Mouse (Mus musculus): Measurements from ENCODE around the gene Cmpk1. TPM values are rescaled to one million over a fixed set of nuclear protein-coding genes. Genes with fewer than 3 reads are reported as not detected.

Gene Cmpk1
- polyA plus RNA-seq, 1 experiment from 2014 or later: 44.6 TPM

- no peaks in the 10 kb centered on the region for H3K4me1 ChIP-seq (ENCODE audit: control insufficient read depth, low read depth, low read length)
- no peaks in the 10 kb centered on the region for H3K27me3 ChIP-seq (ENCODE audit: control insufficient read depth, insufficient read depth, low read depth, low read length)
- no peaks in the 10 kb centered on the region for H3K9me3 ChIP-seq (replicated peaks; ENCODE audit: control insufficient read depth, low read length)
- H3K27ac ChIP-seq (ENCODE audit: low read length): no peak overlapping the region
- H3K4me2 ChIP-seq (ENCODE audit: low read depth, low read length): no peak overlapping the region
- no peak for ATAC-seq (ENCODE audit: low read depth)
- H3K36me3 ChIP-seq (ENCODE audit: control insufficient read depth, insufficient read depth): no peaks in the 10 kb centered on the region
- 52% methylated on average over 3 of the region's 3 CpGs for WGBS (ENCODE audit: insufficient replicate concordance)
- H3K9ac ChIP-seq (ENCODE audit: low read depth, low read length): no peak overlapping the region
- H3K4me3 ChIP-seq (ENCODE audit: low read depth, low read length): no peak overlapping the region
Observed at GRCm38 (mm10) chr4:114938248-114938647, 48.8 kb downstream of the Cmpk1 start.

DNA sequence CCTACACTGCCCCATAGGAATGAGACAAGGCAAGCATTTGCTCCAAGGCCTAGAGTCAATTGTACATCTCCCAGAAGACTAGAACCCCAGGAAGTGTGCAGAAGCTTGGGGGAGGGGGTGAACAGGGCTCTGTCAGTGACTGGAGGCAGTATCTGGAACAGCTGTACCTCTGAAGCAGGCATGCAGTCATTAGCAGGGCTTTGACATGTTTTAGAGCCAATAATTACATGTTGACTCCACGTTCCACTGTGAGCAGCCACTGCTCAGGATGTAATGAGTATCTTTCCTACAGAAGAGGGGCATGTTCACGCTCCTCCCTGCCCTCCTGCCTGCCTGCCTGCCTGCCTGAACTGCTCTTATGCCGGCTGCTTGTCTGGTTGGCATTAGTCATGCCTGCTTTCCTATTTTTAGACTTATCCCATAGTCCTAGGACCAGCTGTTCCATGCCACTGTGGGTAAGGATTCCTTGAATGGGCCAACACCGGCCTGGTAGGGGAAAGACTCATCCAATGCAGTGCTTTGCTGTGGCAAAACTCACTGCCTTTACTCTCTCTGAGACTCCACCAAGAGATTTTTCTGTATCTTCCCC lies 49.5 kb downstream of the Cmpk1 start:
- no peak overlapping the region for H3K9ac ChIP-seq (ENCODE audit: low read depth, low read length)
- H3K36me3 ChIP-seq (ENCODE audit: control insufficient read depth, insufficient read depth): no peaks in the 10 kb centered on the region
- no peak overlapping the region for H3K27ac ChIP-seq (ENCODE audit: low read length)
- no peaks in the 10 kb centered on the region for H3K27me3 ChIP-seq (ENCODE audit: control insufficient read depth, insufficient read depth, low read depth, low read length)
- WGBS (ENCODE audit: insufficient replicate concordance): 43% methylated on average over 4 of the region's 4 CpGs
- H3K4me3 ChIP-seq (ENCODE audit: low read depth, low read length): no peak overlapping the region
- no peaks in the 10 kb centered on the region for H3K9me3 ChIP-seq (replicated peaks; ENCODE audit: control insufficient read depth, low read length)
- no peak for ATAC-seq (ENCODE audit: low read depth)
- no peak overlapping the region for H3K4me2 ChIP-seq (ENCODE audit: low read depth, low read length)
- H3K4me1 ChIP-seq (ENCODE audit: control insufficient read depth, low read depth, low read length): no peaks in the 10 kb centered on the region

GRCm38 (mm10) chr4:114934188-114934587 lies 52.9 kb downstream of the Cmpk1 start:
- Histone ChIP-seq H3K27ac (ENCODE audit: low read length) (no peak overlapping the region), H3K4me3 (ENCODE audit: low read depth, low read length) (no peak overlapping the region), H3K9me3 (replicated peaks; ENCODE audit: control insufficient read depth, low read length) (no peaks in the 10 kb centered on the region), H3K36me3 (ENCODE audit: control insufficient read depth, insufficient read depth) (no peaks in the 10 kb centered on the region), H3K4me2 (ENCODE audit: low read depth, low read length) (no peak overlapping the region), H3K27me3 (ENCODE audit: control insufficient read depth, insufficient read depth, low read depth, low read length) (no peaks in the 10 kb centered on the region), H3K9ac (ENCODE audit: low read depth, low read length) (no peak overlapping the region), H3K4me1 (ENCODE audit: control insufficient read depth, low read depth, low read length) (no peaks in the 10 kb centered on the region)
- 44% methylated on average over 6 of the region's 6 CpGs for WGBS (ENCODE audit: insufficient replicate concordance)
- peak; percentile 32; the same call in 1 of the 2 replicates for ATAC-seq (ENCODE audit: low read depth)

GRCm38 (mm10) chr4:114932747-114933146 lies 54.3 kb downstream of the Cmpk1 start:
- no peak overlapping the region for H3K9ac ChIP-seq (ENCODE audit: low read depth, low read length)
- H3K4me2 ChIP-seq (ENCODE audit: low read depth, low read length): no peak overlapping the region
- ATAC-seq (ENCODE audit: low read depth): no peak
- no peak overlapping the region for H3K27ac ChIP-seq (ENCODE audit: low read length)
- peaks cover 4% of the 10 kb centered on the region for H3K27me3 ChIP-seq (ENCODE audit: control insufficient read depth, insufficient read depth, low read depth, low read length)
- 61% methylated on average over 4 of the region's 4 CpGs for WGBS (ENCODE audit: insufficient replicate concordance)
- H3K4me1 ChIP-seq (ENCODE audit: control insufficient read depth, low read depth, low read length): no peaks in the 10 kb centered on the region
- no peak overlapping the region for H3K4me3 ChIP-seq (ENCODE audit: low read depth, low read length)
- no peaks in the 10 kb centered on the region for H3K9me3 ChIP-seq (replicated peaks; ENCODE audit: control insufficient read depth, low read length)
- no peaks in the 10 kb centered on the region for H3K36me3 ChIP-seq (ENCODE audit: control insufficient read depth, insufficient read depth)

DNA sequence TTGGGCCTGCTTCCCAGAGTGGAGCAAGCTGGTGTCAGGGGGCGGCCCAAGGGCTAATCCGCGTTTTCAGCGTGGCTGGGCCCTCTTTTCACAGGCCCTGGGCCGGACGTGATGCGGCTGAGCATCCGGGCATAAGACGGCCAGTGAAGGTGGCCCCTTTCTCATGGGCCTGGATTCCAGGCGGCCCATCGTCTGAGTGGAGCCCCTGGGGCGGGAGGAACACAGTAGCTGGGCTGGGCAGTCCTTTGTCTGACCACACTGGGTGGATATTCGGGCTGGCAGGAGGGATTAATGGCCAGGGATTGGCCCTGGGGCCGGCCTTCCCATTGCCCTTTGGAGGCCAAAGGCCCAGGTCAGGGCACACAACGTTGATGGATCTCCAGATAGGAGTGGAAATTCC lies 57.9 kb downstream of the Cmpk1 start:
- peaks cover 40% of the 10 kb centered on the region for H3K27me3 ChIP-seq (ENCODE audit: control insufficient read depth, insufficient read depth, low read depth, low read length)
- ATAC-seq (ENCODE audit: low read depth): no peak
- H3K4me1 ChIP-seq (ENCODE audit: control insufficient read depth, low read depth, low read length): peaks cover 4% of the 10 kb centered on the region; the same call in 1 of the 2 replicates
- 51% methylated on average over 15 of the region's 15 CpGs for WGBS (ENCODE audit: insufficient replicate concordance)
- no peak overlapping the region for H3K4me2 ChIP-seq (ENCODE audit: low read depth, low read length)
- no peaks in the 10 kb centered on the region for H3K9me3 ChIP-seq (replicated peaks; ENCODE audit: control insufficient read depth, low read length)
- no peaks in the 10 kb centered on the region for H3K36me3 ChIP-seq (ENCODE audit: control insufficient read depth, insufficient read depth)
- no peak overlapping the region for H3K9ac ChIP-seq (ENCODE audit: low read depth, low read length)
- H3K27ac ChIP-seq (ENCODE audit: low read length): no peak overlapping the region
- H3K4me3 ChIP-seq (ENCODE audit: low read depth, low read length): no peak overlapping the region

DNA sequence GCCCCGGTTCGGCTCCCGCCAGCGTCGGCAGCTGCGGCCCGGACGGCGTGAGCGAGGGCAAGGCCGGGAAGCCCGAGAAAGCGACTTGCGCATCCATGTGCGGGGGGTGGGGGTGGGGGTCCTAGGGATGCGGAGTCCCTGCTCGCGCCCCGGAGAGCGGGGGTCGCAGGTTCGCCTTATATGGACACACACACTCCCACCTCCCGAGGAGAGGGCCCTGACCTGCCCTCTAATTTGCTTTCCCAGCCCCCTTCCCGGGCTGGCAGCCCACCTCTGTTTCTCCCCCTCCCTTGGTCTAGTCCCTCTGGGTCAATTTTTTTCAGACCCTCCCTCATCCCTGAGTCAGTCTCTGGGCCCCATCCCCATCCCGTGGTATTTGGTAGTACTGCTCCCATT lies 61.1 kb downstream of the Cmpk1 start, which contains the start of gene Foxe3:
Gene Foxe3, minus strand, starts transcription at position 97 of the 396 bp plus-strand sequence.
- peaks cover 58% of the 10 kb centered on the region for H3K27me3 ChIP-seq (ENCODE audit: control insufficient read depth, insufficient read depth, low read depth, low read length)

DNA sequence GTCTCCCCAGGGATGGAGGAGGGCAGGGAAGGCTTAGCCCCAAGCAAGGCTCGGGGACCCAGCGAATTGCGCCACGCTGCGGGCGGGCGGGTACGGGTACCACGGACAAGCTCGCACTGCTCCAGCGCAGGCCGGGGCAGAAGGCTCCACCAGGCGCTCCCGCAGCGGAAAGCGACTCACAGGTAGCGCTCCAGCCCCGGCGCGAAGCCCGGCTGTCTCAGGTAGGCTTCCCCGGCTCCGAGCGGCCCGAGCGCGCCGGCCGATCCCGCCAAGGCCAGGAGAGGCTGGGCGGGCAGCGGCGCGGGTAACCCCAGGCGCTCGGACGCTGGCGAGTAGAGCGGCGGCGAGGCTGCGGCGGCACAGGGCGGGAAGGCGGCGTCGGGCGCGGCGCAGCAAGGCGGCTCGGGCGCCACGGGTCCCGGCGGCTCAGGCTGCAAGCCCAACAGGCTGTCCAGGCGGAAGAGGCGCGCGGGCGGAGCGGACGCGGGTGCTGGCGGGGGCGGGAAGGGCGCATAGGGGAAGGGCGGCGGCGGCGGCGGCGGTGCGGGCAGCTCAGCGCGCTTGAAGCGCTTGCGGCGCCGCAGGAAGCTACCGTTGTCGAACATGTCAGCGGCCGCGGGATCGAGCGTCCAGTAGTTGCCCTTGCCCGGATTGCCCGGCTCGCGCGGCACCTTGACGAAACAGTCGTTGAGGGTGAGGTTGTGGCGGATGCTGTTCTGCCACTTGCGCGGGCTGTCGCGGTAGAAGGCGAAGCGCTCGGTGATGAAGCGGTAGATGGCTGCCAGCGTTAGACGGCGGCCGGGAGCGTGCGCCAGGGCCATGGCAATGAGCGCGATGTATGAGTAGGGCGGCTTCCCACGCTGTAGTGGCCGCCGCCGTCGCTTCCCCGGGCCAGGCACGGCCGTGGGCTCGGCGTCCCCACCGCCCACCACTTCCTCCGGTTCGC lies 61.8 kb downstream of the Cmpk1 start:
- WGBS (ENCODE audit: insufficient replicate concordance): 1% methylated on average over 124 of the region's 125 CpGs
- Histone ChIP-seq H3K27me3 (ENCODE audit: control insufficient read depth, insufficient read depth, low read depth, low read length) (peaks cover 58% of the 10 kb centered on the region), H3K9ac (ENCODE audit: low read depth, low read length) (no peak overlapping the region), H3K9me3 (replicated peaks; ENCODE audit: control insufficient read depth, low read length) (no peaks in the 10 kb centered on the region), H3K4me3 (ENCODE audit: low read depth, low read length) (peak overlapping the region; percentile 33), H3K4me2 (ENCODE audit: low read depth, low read length) (peak overlapping the region; percentile 48), H3K4me1 (ENCODE audit: control insufficient read depth, low read depth, low read length) (peaks cover 4% of the 10 kb centered on the region; the same call in 1 of the 2 replicates), H3K27ac (ENCODE audit: low read length) (no peak overlapping the region), H3K36me3 (ENCODE audit: control insufficient read depth, insufficient read depth) (no peaks in the 10 kb centered on the region)
- ATAC-seq (ENCODE audit: low read depth): no peak

More for the DNA sequence above, 61.1 kb downstream of the Cmpk1 start, which contains the start of gene Foxe3:
- 2% methylated on average over 25 of the region's 25 CpGs for WGBS (ENCODE audit: insufficient replicate concordance)
- no peak within 1 kb of the TSS for H3K9ac ChIP-seq (ENCODE audit: low read depth, low read length)
- no peaks in the 10 kb centered on the region for H3K9me3 ChIP-seq (replicated peaks; ENCODE audit: control insufficient read depth, low read length)
- peak within 1 kb of the TSS; percentile 48 for H3K4me2 ChIP-seq (ENCODE audit: low read depth, low read length)
- peak within 1 kb of the TSS; percentile 33 for H3K4me3 ChIP-seq (ENCODE audit: low read depth, low read length)
- H3K27ac ChIP-seq (ENCODE audit: low read length): no peak within 1 kb of the TSS
- H3K4me1 ChIP-seq (ENCODE audit: control insufficient read depth, low read depth, low read length): peaks cover 4% of the 10 kb centered on the region; the same call in 1 of the 2 replicates
- ATAC-seq (ENCODE audit: low read depth): no peak
- H3K36me3 ChIP-seq (ENCODE audit: control insufficient read depth, insufficient read depth): no peaks in the 10 kb centered on the region

- Histone ChIP-seq H3K4me3 (ENCODE audit: low read depth, low read length) (no peak overlapping the region), H3K4me1 (ENCODE audit: control insufficient read depth, low read depth, low read length) (no peaks in the 10 kb centered on the region), H3K27me3 (ENCODE audit: control insufficient read depth, insufficient read depth, low read depth, low read length) (peaks cover 43% of the 10 kb centered on the region), H3K9me3 (replicated peaks; ENCODE audit: control insufficient read depth, low read length) (no peaks in the 10 kb centered on the region), H3K36me3 (ENCODE audit: control insufficient read depth, insufficient read depth) (no peaks in the 10 kb centered on the region), H3K9ac (ENCODE audit: low read depth, low read length) (no peak overlapping the region), H3K4me2 (ENCODE audit: low read depth, low read length) (no peak overlapping the region), H3K27ac (ENCODE audit: low read length) (no peak overlapping the region)
- ATAC-seq (ENCODE audit: low read depth): no peak
- 38% methylated on average over 2 of the region's 2 CpGs for WGBS (ENCODE audit: insufficient replicate concordance)
Observed at GRCm38 (mm10) chr4:114917091-114917490, 70.0 kb downstream of the Cmpk1 start.

DNA sequence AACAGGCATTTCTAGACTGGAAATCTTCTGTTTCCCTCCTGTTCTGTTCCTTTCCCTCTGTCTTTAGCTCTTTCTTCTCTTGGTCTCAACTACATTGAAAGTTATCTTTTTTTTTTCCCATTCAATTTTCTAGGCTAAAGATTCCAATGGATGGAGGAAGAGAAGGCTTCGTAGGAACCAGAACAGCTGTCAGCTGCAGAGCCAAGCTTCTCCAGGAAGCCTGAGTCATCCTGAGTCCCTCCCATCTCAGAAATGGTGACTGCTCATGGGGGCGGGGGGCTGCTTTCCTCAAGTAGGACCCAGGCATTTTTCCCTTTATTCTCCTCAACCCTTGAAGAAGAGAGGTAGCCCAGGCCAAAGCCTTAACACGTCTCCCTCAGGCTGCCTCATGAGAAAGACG lies 71.0 kb downstream of the Cmpk1 start:
- no peak overlapping the region for H3K4me3 ChIP-seq (ENCODE audit: low read depth, low read length)
- no peak for ATAC-seq (ENCODE audit: low read depth)
- H3K4me1 ChIP-seq (ENCODE audit: control insufficient read depth, low read depth, low read length): no peaks in the 10 kb centered on the region
- no peak overlapping the region for H3K4me2 ChIP-seq (ENCODE audit: low read depth, low read length)
- no peaks in the 10 kb centered on the region for H3K36me3 ChIP-seq (ENCODE audit: control insufficient read depth, insufficient read depth)
- WGBS (ENCODE audit: insufficient replicate concordance): 30% methylated on average over 4 of the region's 4 CpGs
- no peak overlapping the region for H3K9ac ChIP-seq (ENCODE audit: low read depth, low read length)
- no peaks in the 10 kb centered on the region for H3K9me3 ChIP-seq (replicated peaks; ENCODE audit: control insufficient read depth, low read length)
- H3K27me3 ChIP-seq (ENCODE audit: control insufficient read depth, insufficient read depth, low read depth, low read length): peaks cover 53% of the 10 kb centered on the region
- no peak overlapping the region for H3K27ac ChIP-seq (ENCODE audit: low read length)
